Mouse (Mus musculus) spleen, embryonic (tissue): ENCODE measurements around the gene Ap1b1.
"Not testable (repeated sequence)": the region's sequence is repeated elsewhere in the genome, so short reads cannot be mapped to it uniquely, and the experiment has no call there.

Source experiments
- CTCF ChIA-PET: fragments of 350-600 bp; sonication (Branson Sonifier 250); formaldehyde crosslinking; loops from one replicate; lab custom pipeline; 2022; lab: Charles Lee

Gene Ap1b1

DNA sequence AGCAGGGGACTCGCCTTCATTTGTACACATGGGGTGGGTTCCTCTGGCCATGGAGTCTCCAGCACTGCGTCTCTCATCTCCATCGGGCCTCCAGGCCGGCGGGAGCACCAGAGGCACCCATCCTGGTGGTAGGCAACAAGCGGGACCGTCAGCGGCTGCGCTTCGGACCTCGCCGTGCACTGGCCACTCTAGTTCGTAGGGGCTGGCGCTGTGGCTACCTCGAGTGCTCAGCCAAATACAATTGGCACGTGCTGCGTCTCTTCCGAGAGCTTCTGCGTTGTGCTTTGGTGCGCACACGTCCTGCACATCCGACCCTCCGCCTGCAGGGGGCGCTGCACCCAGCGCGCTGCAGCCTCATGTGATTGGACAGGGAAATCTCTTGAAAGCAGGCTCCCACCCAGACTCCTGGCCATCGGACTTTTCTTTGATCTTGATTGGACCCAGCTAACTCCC is 73.1 kb downstream of the Ap1b1 start:
- CTCF ChIA-PET, result interaction anchor here (0.5 kb wide), 1 partner anchor 45 kb away, joined by 4 read pairs; no protein-coding TSS in a partner anchor

DNA sequence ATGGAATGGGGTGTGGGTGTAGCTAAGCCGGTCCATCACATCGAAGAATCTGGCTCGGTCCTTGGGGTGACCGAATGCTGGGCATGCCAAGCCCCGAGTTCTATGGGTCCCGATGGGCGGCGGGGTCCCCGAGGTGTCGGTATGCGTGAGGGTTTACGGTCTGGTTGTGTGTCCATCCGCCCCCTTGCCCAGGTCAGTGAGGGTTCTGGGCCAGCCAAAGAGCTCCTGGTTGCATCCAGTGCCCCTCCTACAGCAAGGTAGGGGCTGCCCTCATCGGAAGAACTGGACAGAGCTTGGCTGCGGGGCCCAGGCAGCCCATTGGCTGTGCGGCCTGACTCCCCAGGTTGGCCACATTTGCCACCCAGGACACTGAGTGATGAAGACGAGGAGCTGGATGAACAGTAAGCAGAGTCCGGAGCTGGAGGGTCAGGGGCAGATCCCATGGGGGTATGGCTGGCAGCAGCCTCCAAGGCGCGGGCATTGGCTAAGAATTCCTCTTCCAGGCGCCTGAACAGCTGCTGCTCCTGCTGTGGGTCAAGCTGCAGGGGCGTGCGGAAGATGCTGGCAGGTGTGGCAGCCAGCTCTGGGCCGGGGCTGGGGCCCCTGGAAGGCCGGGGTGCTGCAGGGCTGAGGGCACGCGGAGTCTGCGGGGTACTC is 74.3 kb downstream of the Ap1b1 start:
- CTCF ChIA-PET, result no interaction called here

GRCm38 (mm10) chr11:5061413-5062139 is 75.0 kb downstream of the Ap1b1 start:
- CTCF ChIA-PET, result interaction anchor here (0.7 kb wide), 1 partner anchor 892 kb away, joined by 3 read pairs; no protein-coding TSS in a partner anchor

GRCm38 (mm10) chr11:5062326-5062725 is 75.7 kb downstream of the Ap1b1 start:
- CTCF ChIA-PET, result interaction anchor here (0.6 to 1.1 kb wide), 3 partner anchors 16 to 179 kb away, joined by 3 to 4 read pairs (median 3); no protein-coding TSS in a partner anchor

GRCm38 (mm10) chr11:5062860-5063505 is 76.4 kb downstream of the Ap1b1 start:
- CTCF ChIA-PET, result interaction anchor here (0.6 to 1.1 kb wide), 4 partner anchors 17 to 782 kb away, joined by 3 to 7 read pairs (median 4); no protein-coding TSS in a partner anchor

- CTCF ChIA-PET, result interaction anchor here (0.6 kb wide), 1 partner anchor 782 kb away, joined by 7 read pairs; no protein-coding TSS in a partner anchor
These were observed 77.1 kb downstream of the Ap1b1 start for GRCm38 (mm10) chr11:5063561-5064281.

DNA sequence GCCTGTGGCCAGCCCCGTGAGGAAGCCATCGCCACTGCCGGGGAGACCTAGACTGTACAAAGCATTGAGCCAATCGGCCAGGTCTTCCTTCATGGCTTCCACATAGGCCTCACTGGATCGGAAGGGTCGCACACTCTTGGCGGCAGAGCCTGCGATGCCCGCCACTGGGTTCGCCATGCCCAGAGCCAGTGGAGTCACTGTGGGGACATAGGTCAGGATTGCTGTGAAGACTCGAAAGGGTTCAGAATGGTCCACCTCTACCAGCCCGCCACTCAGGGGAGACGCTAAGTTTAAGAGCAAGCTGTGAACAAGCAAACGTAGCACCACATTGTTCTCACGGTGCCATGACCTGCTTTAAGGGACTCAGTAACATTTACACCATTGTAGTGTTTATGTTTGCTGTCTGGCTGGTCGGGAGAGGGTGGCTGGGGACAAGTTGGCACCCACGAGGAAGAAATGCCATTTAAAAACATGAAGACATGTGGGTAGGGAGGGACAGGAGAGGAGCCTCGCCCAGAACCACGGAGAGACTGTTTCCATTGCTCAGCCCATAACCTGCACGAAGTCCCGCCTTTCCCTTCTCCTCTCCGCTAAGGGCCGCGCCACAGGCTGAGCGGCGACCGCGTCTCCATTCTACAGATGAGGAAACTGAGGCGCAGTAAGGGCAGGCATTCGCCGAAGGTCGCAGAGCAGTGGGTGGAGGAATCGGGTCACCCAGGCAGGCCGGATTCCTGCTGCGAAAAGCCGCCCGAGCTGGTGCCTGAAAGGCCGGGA is 77.8 kb downstream of the Ap1b1 start:
- CTCF ChIA-PET, result interaction anchor here (1.0 kb wide), 1 partner anchor 91 kb away, joined by 4 read pairs; no protein-coding TSS in a partner anchor

GRCm38 (mm10) chr11:5065056-5065821 is 78.6 kb downstream of the Ap1b1 start, which contains the start of gene Gas2l1:
Gene Gas2l1 (minus strand): TSS chr11:5065327.
- CTCF ChIA-PET, result interaction anchor here (1.0 kb wide), 1 partner anchor 92 kb away, joined by 4 read pairs; no protein-coding TSS in a partner anchor

GRCm38 (mm10) chr11:5067063-5067462 is 80.4 kb downstream of the Ap1b1 start:
- CTCF ChIA-PET, result no interaction called here

DNA sequence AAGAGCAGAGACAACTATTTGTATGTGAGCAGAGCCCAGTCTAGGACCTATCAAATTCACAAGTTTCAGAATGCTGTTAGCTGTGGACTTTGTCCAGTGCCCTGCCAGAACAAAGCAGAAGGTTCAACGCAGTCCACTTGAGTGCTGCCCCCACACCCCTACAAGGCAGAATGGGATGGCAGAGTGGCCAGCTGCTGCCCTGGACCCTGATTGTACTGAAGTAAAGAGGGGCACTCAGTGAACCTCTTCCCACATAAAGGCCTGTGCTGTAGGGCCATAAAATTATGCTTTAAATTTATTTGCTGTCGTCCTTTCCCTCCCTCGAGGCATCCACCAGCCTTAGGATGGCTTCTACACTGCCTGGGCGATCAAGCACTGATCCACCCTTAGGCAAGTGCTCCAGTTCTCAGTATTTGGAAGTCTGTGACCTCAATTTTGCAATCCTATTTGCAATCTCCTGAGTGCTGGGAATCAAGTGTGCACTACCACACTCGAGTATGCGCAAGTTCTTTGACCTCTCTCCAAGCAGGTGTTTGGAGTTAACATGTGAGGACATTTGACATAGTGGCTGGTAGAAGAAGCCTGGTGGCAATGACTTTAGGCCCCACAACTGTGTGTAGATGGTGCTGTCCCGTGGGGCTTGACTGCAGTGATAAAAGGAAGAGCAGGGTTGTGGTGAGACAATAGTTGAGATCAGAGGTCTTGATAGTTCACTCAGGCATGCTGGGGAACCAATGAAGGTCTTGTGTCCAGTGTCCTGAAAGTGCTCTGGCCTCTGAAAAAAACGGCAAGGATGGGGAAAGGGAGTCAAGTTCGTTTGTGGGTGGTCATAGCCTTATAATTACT is 81.7 kb downstream of the Ap1b1 start:
- CTCF ChIA-PET, result no interaction called here

DNA sequence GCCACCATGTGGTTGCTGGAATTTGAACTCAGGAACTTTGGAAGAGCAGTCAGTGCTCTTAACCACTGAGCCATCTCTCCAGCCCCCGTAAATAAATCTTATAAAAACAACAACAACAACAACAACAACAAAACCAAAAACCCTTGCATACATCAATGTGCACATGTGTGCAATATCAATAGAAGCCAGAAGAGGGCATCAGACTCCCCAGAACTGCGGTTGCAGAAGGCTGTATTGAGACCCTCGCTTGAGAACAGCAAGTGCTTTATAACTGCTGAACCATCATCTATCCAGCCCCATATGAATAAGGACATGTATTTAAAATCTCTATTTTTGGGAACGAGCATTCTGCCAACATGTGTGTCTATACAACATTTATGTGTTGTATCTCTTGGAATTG is 88.3 kb downstream of the Ap1b1 start:
- CTCF ChIA-PET, result interaction anchor here (0.6 to 0.8 kb wide), 2 partner anchors 47 to 465 kb away, joined by 5 to 17 read pairs; no protein-coding TSS in a partner anchor

DNA sequence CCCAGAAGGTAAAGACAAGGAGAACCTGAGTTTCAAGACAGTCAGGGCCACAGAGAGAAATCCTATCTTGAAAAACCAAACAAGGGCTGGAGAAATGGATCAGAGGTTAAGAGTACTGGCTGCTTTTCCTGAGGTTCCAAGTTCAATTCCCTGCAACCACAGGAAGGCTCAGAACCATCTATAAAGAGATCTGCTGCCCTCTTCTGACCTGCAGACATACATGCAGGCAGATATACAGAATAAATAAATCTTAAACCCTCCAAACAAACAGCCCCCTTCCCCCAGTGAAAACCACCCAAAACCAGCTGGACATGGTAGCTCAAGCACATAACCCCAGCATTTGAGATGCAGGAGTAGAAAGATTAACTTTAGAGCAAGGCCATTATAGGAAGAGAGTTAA is 89.1 kb downstream of the Ap1b1 start:
- CTCF ChIA-PET, result interaction anchor here (0.7 kb wide), 1 partner anchor 15 kb away, joined by 5 read pairs; no protein-coding TSS in a partner anchor

DNA sequence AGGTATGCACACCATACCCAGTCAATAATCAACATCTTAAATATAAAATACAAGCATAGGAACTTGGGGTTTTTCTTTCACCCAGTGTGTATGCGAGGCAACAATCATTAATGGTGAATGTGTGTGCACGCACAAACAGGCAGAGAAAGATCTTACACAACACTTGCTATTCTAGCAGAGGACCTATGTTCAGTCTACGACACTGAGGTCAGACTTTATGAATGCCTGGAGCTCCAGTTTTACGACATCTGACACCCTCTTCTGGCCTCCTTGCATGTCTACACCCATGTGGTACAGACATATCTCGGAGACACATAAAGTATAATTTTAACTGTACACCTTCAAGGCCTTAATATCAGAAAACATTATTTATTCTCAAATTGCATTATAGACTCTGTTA is 90.2 kb downstream of the Ap1b1 start:
- CTCF ChIA-PET, result not testable (repeated sequence)

GRCm38 (mm10) chr11:5089147-5089546 is 102.5 kb downstream of the Ap1b1 start:
- CTCF ChIA-PET, result no interaction called here

GRCm38 (mm10) chr11:5091706-5092105 is 105.1 kb downstream of the Ap1b1 start:
- CTCF ChIA-PET, result no interaction called here
